Mouse (Mus musculus): ENCODE results near the gene Gm15013. TPM values are rescaled to one million over a fixed set of nuclear protein-coding genes. Genes with fewer than 3 reads are reported as not detected.

Gm15013 gene
- polyA plus RNA-seq, 1 experiment from 2014 or later, result not detected

GRCm38 (mm10) chrX:139665829-139666228 lies 48.5 kb downstream of the Gm15013 start:
- no peak for ATAC-seq (ENCODE audit: low FRiP score, low TSS enrichment)
- no peak overlapping the region for H3K4me3 ChIP-seq (ENCODE audit: low read length)
- H3K4me2 ChIP-seq (replicated peaks; ENCODE audit: low read depth, low read length), result no peak overlapping the region
- no peak overlapping the region for H3K27ac ChIP-seq (ENCODE audit: low read depth, low read length)
- WGBS, result 80% methylated on average over 2 of the region's 2 CpGs
- no peak overlapping the region for H3K9ac ChIP-seq (ENCODE audit: low read depth, low read length)
- no peaks in the 10 kb centered on the region for H3K36me3 ChIP-seq (ENCODE audit: control insufficient read depth, insufficient read depth, low read length)
- no peaks in the 10 kb centered on the region for H3K27me3 ChIP-seq (ENCODE audit: control insufficient read depth, insufficient read depth, low read length)
- no peaks in the 10 kb centered on the region for H3K4me1 ChIP-seq (ENCODE audit: control insufficient read depth, insufficient read depth, low read length)
- no peaks in the 10 kb centered on the region for H3K9me3 ChIP-seq (ENCODE audit: control insufficient read depth, low read length)

Other genes starting within 250 kb of the Gm15013 start
- gene D330045A20Rik, start 234.1 kb downstream of the Gm15013 start, polyA plus RNA-seq (2014; fragmentation: Nextera tagmentation; extraction: Ambion mirVana), result 1.6 and 2.7 TPM in 2 replicates
- 27.7 and 31.3 TPM in 2 replicates for gene Rnf128, start 151.2 kb downstream of the Gm15013 start, polyA plus RNA-seq (2014; fragmentation: Nextera tagmentation; extraction: Ambion mirVana)
- gene Tbc1d8b, start 29.5 kb downstream of the Gm15013 start, polyA plus RNA-seq (2014; fragmentation: Nextera tagmentation; extraction: Ambion mirVana), result 1.3 and 1.5 TPM in 2 replicates
- gene Ripply1, start 67.9 kb upstream of the Gm15013 start, polyA plus RNA-seq (2014; fragmentation: Nextera tagmentation; extraction: Ambion mirVana), result not detected in 2 replicates
- gene Cldn2, start 86.3 kb upstream of the Gm15013 start, polyA plus RNA-seq (2014; fragmentation: Nextera tagmentation; extraction: Ambion mirVana), result 5.0 and 5.2 TPM in 2 replicates
- gene Morc4, start 157.2 kb upstream of the Gm15013 start, polyA plus RNA-seq (2014; fragmentation: Nextera tagmentation; extraction: Ambion mirVana), result 8.8 and 10.8 TPM in 2 replicates

All from kidney, embryonic 14.5 days (tissue).